Mouse (Mus musculus): ENCODE measurements around the gene Gm10645. TPM values are rescaled to one million over a fixed set of nuclear protein-coding genes. Genes with fewer than 3 reads are reported as not detected.

Gm10645 gene
- 1.1 TPM in 1 of 4 replicates, not detected in the others for total RNA-seq (2023)

GRCm38 (mm10) chr8:83165931-83166867 lies at the start of gene Gm10645:
Gene Gm10645, minus strand, starts transcription at chr8:83166170.

GRCm38 (mm10) chr8:83165235-83165930 lies 587 bp downstream of the Gm10645 start, which contains the start of gene Tbc1d9:
Gene Tbc1d9, plus strand, starts transcription at chr8:83165352.

Other genes with a start within 250 kb of the Gm10645 start
- gene Tbc1d9, start 818 bp downstream of the Gm10645 start, total RNA-seq (2023) = 7.0 to 8.6 TPM (median 8.2 TPM) in 4 replicates
- not detected in 4 replicates for gene Ucp1, start 124.2 kb upstream of the Gm10645 start, total RNA-seq (2023)
- gene Elmod2, start 166.3 kb upstream of the Gm10645 start, total RNA-seq (2023) = 9.9 to 14.7 TPM (median 12.7 TPM) in 4 replicates
- not detected in 4 replicates for gene Mgat4d, start 182.3 kb upstream of the Gm10645 start, total RNA-seq (2023)
- gene Clgn, start 223.7 kb upstream of the Gm10645 start, total RNA-seq (2023) = not detected in 4 replicates

Measured in B cell, adult 62 days (primary cell).